Mouse (Mus musculus): ENCODE results near the gene Htr1a. TPM values are rescaled to one million over a fixed set of nuclear protein-coding genes. Genes with fewer than 3 reads are reported as not detected.

Htr1a gene
- polyA plus RNA-seq, 1 experiment from 2014 or later: not detected

GRCm38 (mm10) chr13:105443871-105444237 lies 415 bp downstream of the Htr1a start:
- ATAC-seq (no peak), DNase-seq (ENCODE audit: low spot score) (no peak)
- Histone ChIP-seq H3K4me3 (ENCODE audit: low read depth, low read length) (no peak overlapping the region), H3K27me3 (replicated peaks; ENCODE audit: insufficient read depth, low read length) (peaks cover 15% of the 10 kb centered on the region; the same call in 1 of the 2 replicates), H3K27ac (ENCODE audit: low read length) (no peak overlapping the region), H3K4me1 (ENCODE audit: insufficient read depth, low read depth, low read length) (no peaks in the 10 kb centered on the region), H3K36me3 (ENCODE audit: insufficient read depth, low read length) (no peaks in the 10 kb centered on the region), H3K9me3 (ENCODE audit: low read length) (no peaks in the 10 kb centered on the region), H3K4me2 (replicated peaks; ENCODE audit: low read depth, low read length) (no peak overlapping the region), H3K9ac (replicated peaks; ENCODE audit: low read depth) (no peak overlapping the region)
- TF ChIP-seq EP300 (IDR thresholded peaks at IDR 0.05) (no peak), CTCF (IDR thresholded peaks at IDR 0.05) (no peak)
- WGBS: under 1% methylated on average over 14 of the region's 15 CpGs

- ATAC-seq (no peak), DNase-seq (ENCODE audit: low spot score) (no peak)
- H3K27me3 ChIP-seq (replicated peaks; ENCODE audit: insufficient read depth, low read length): peaks cover 15% of the 10 kb centered on the region; the same call in 1 of the 2 replicates
- no peaks in the 10 kb centered on the region for H3K9me3 ChIP-seq (ENCODE audit: low read length)
- H3K4me3 ChIP-seq (ENCODE audit: low read depth, low read length): no peak overlapping the region
- WGBS: 2% methylated on average over 39 of the region's 39 CpGs
- H3K36me3 ChIP-seq (ENCODE audit: insufficient read depth, low read length): no peaks in the 10 kb centered on the region
- H3K4me2 ChIP-seq (replicated peaks; ENCODE audit: low read depth, low read length): no peak overlapping the region
- no peak overlapping the region for H3K27ac ChIP-seq (ENCODE audit: low read length)
- TF ChIP-seq CTCF (IDR thresholded peaks at IDR 0.05) (no peak), EP300 (IDR thresholded peaks at IDR 0.05) (no peak)
- no peak overlapping the region for H3K9ac ChIP-seq (replicated peaks; ENCODE audit: low read depth)
- no peaks in the 10 kb centered on the region for H3K4me1 ChIP-seq (ENCODE audit: insufficient read depth, low read depth, low read length)
Measured at GRCm38 (mm10) chr13:105444238-105444894, 927 bp downstream of the Htr1a start.

- H3K4me3 ChIP-seq (ENCODE audit: low read depth, low read length): no peak overlapping the region
- WGBS: 1% methylated on average over 26 of the region's 26 CpGs
Measured at GRCm38 (mm10) chr13:105444895-105445281, 1.4 kb downstream of the Htr1a start.

GRCm38 (mm10) chr13:105446239-105446638 lies 2.8 kb downstream of the Htr1a start:
- 3% methylated on average over 4 of the region's 4 CpGs for WGBS
- no peaks in the 10 kb centered on the region for H3K36me3 ChIP-seq (ENCODE audit: insufficient read depth, low read length)
- ATAC-seq (no peak), DNase-seq (ENCODE audit: low spot score) (no peak)
- H3K4me1 ChIP-seq (ENCODE audit: insufficient read depth, low read depth, low read length): no peaks in the 10 kb centered on the region
- no peaks in the 10 kb centered on the region for H3K9me3 ChIP-seq (ENCODE audit: low read length)
- no peak overlapping the region for H3K4me2 ChIP-seq (replicated peaks; ENCODE audit: low read depth, low read length)
- H3K27ac ChIP-seq (ENCODE audit: low read length): no peak overlapping the region
- H3K27me3 ChIP-seq (replicated peaks; ENCODE audit: insufficient read depth, low read length): peaks cover 15% of the 10 kb centered on the region; the same call in 1 of the 2 replicates
- H3K4me3 ChIP-seq (ENCODE audit: low read depth, low read length): no peak overlapping the region
- no peak for TF ChIP-seq CTCF (IDR thresholded peaks at IDR 0.05)
- no peak for TF ChIP-seq EP300 (IDR thresholded peaks at IDR 0.05)
- no peak overlapping the region for H3K9ac ChIP-seq (replicated peaks; ENCODE audit: low read depth)

More at GRCm38 (mm10) chr13:105444895-105445281, 1.4 kb downstream of the Htr1a start:
- ATAC-seq (no peak), DNase-seq (ENCODE audit: low spot score) (no peak)
- Histone ChIP-seq H3K4me2 (replicated peaks; ENCODE audit: low read depth, low read length) (no peak overlapping the region), H3K36me3 (ENCODE audit: insufficient read depth, low read length) (no peaks in the 10 kb centered on the region), H3K9ac (replicated peaks; ENCODE audit: low read depth) (no peak overlapping the region), H3K27ac (ENCODE audit: low read length) (no peak overlapping the region), H3K9me3 (ENCODE audit: low read length) (no peaks in the 10 kb centered on the region), H3K27me3 (replicated peaks; ENCODE audit: insufficient read depth, low read length) (peaks cover 15% of the 10 kb centered on the region; the same call in 1 of the 2 replicates), H3K4me1 (ENCODE audit: insufficient read depth, low read depth, low read length) (no peaks in the 10 kb centered on the region)
- TF ChIP-seq CTCF (IDR thresholded peaks at IDR 0.05) (no peak), EP300 (IDR thresholded peaks at IDR 0.05) (no peak)

- no peaks in the 10 kb centered on the region for H3K4me1 ChIP-seq (ENCODE audit: insufficient read depth, low read depth, low read length)
- 55% methylated on average over 2 of the region's 2 CpGs for WGBS
- no peaks in the 10 kb centered on the region for H3K36me3 ChIP-seq (ENCODE audit: insufficient read depth, low read length)
- no peak overlapping the region for H3K27ac ChIP-seq (ENCODE audit: low read length)
- H3K9me3 ChIP-seq (ENCODE audit: low read length): no peaks in the 10 kb centered on the region
- DNase-seq (ENCODE audit: low spot score): no peak
- no peak overlapping the region for H3K4me3 ChIP-seq (ENCODE audit: low read depth, low read length)
- no peak for ATAC-seq
- H3K27me3 ChIP-seq (replicated peaks; ENCODE audit: insufficient read depth, low read length): peaks cover 15% of the 10 kb centered on the region; the same call in 1 of the 2 replicates
- no peak overlapping the region for H3K9ac ChIP-seq (replicated peaks; ENCODE audit: low read depth)
- TF ChIP-seq EP300 (IDR thresholded peaks at IDR 0.05) (no peak), CTCF (IDR thresholded peaks at IDR 0.05) (no peak)
- no peak overlapping the region for H3K4me2 ChIP-seq (replicated peaks; ENCODE audit: low read depth, low read length)
Measured at GRCm38 (mm10) chr13:105447695-105448094, 4.3 kb downstream of the Htr1a start.

- TF ChIP-seq CTCF (IDR thresholded peaks at IDR 0.05) (no peak), EP300 (IDR thresholded peaks at IDR 0.05) (no peak)
- Histone ChIP-seq H3K27me3 (replicated peaks; ENCODE audit: insufficient read depth, low read length) (no peaks in the 10 kb centered on the region), H3K27ac (ENCODE audit: low read length) (no peak overlapping the region), H3K4me1 (ENCODE audit: insufficient read depth, low read depth, low read length) (no peaks in the 10 kb centered on the region), H3K9me3 (ENCODE audit: low read length) (no peaks in the 10 kb centered on the region), H3K9ac (replicated peaks; ENCODE audit: low read depth) (no peak overlapping the region), H3K4me3 (ENCODE audit: low read depth, low read length) (no peak overlapping the region), H3K36me3 (ENCODE audit: insufficient read depth, low read length) (no peaks in the 10 kb centered on the region), H3K4me2 (replicated peaks; ENCODE audit: low read depth, low read length) (no peak overlapping the region)
- DNase-seq (ENCODE audit: low spot score) (no peak), ATAC-seq (no peak)
- WGBS: 80% methylated on average over 3 of the region's 3 CpGs
Measured at GRCm38 (mm10) chr13:105451536-105451935, 8.1 kb downstream of the Htr1a start.

Other genes starting within 250 kb of the Htr1a start
- 3.1 and 3.5 TPM in 2 replicates for gene Rnf180, start 148.8 kb upstream of the Htr1a start, polyA plus RNA-seq (2015; fragmentation: Nextera tagmentation; extraction: Ambion mirVana)